Mouse (Mus musculus): ENCODE results near the gene Dtnb.
A peak's percentile ranks its signal among the peaks of the same experiment; 100 is the strongest.

Dtnb gene

GRCm38 (mm10) chr12:3572581-3573397 lies 608 bp downstream of the Dtnb start:
- DNase-seq = peak; percentile 63

GRCm38 (mm10) chr12:3573410-3573809 lies 1.2 kb downstream of the Dtnb start:
- DNase-seq = no peak

- no peak for DNase-seq
These were observed 2.5 kb downstream of the Dtnb start for GRCm38 (mm10) chr12:3574670-3575069.

GRCm38 (mm10) chr12:3579958-3580530 lies 7.9 kb downstream of the Dtnb start:
- no peak for DNase-seq

- DNase-seq = no peak
These were observed 10.4 kb downstream of the Dtnb start for GRCm38 (mm10) chr12:3582604-3583003.

GRCm38 (mm10) chr12:3585525-3585924 lies 13.3 kb downstream of the Dtnb start:
- DNase-seq = no peak

GRCm38 (mm10) chr12:3587010-3587409 lies 14.8 kb downstream of the Dtnb start:
- DNase-seq = no peak

- DNase-seq = no peak
These were observed 17.9 kb downstream of the Dtnb start for GRCm38 (mm10) chr12:3590039-3590438.

- no peak for DNase-seq
These were observed 19.4 kb downstream of the Dtnb start for GRCm38 (mm10) chr12:3591595-3591994.

- DNase-seq = no peak
These were observed 30.6 kb downstream of the Dtnb start for GRCm38 (mm10) chr12:3602786-3603185.

GRCm38 (mm10) chr12:3606202-3606601 lies 34.0 kb downstream of the Dtnb start:
- no peak for DNase-seq

- no peak for DNase-seq
These were observed 37.6 kb downstream of the Dtnb start for GRCm38 (mm10) chr12:3609747-3610146.

GRCm38 (mm10) chr12:3611871-3612270 lies 39.7 kb downstream of the Dtnb start:
- DNase-seq = no peak

- DNase-seq = no peak
These were observed 42.9 kb downstream of the Dtnb start for GRCm38 (mm10) chr12:3615041-3615440.

GRCm38 (mm10) chr12:3618144-3619020 lies 46.2 kb downstream of the Dtnb start:
- peak; percentile 89 for DNase-seq

- DNase-seq = no peak
These were observed 46.8 kb downstream of the Dtnb start for GRCm38 (mm10) chr12:3619021-3619367.

- no peak for DNase-seq
These were observed 54.7 kb downstream of the Dtnb start for GRCm38 (mm10) chr12:3626880-3627279.

- peak; percentile 42 for DNase-seq
These were observed 69.8 kb downstream of the Dtnb start for GRCm38 (mm10) chr12:3641931-3642330.

- no peak for DNase-seq
These were observed 84.6 kb downstream of the Dtnb start for GRCm38 (mm10) chr12:3656799-3657198.

GRCm38 (mm10) chr12:3657234-3657633 lies 85.1 kb downstream of the Dtnb start:
- DNase-seq = no peak

GRCm38 (mm10) chr12:3657786-3658185 lies 85.6 kb downstream of the Dtnb start:
- no peak for DNase-seq

GRCm38 (mm10) chr12:3659554-3660311 lies 87.6 kb downstream of the Dtnb start:
- no peak for DNase-seq

All from liver (tissue).